Mouse (Mus musculus): ENCODE measurements at regions not wholly inside any gene's neighbourhood (a gene's known extent, or its start where the extent isn't known, plus 50 kb on each side); places are given as distances from the start of the nearest gene placed in this dataset.

DNA sequence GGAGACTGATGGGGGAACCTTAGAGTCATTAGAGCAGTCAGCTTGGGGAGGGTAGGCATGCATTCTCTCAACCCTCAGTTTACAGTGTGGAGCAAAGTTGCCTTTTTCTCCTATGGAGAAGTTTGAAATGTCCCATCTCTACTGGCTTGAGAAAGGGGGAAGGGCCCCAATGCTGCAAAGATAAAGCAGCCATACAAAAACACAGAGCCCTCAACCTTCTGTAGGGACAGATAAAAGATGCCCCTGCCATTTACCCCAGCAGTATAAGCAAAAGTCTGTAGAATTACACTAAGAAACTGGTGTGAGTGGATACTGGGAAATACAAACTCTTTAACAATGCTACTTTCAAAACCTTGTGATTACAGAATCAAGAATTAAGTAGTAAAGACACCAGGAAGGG, 71.9 kb upstream of the Tmem215 start:
- H3K4me3 ChIP-seq (ENCODE audit: low read depth, low read length) = no peak overlapping the region
- H3K9me3 ChIP-seq (replicated peaks) = no peaks in the 10 kb centered on the region
- no peak for ATAC-seq (ENCODE audit: extremely low read depth, insufficient number of reproducible peaks, low FRiP score, poor library complexity, severe bottlenecking)
- H3K36me3 ChIP-seq (replicated peaks) = no peaks in the 10 kb centered on the region
- DNase-seq (ENCODE audit: low spot score) = no peak
- TF ChIP-seq GATA1 (IDR thresholded peaks at IDR 0.05; ENCODE audit: borderline replicate concordance, low read length) = no peak
- no peak for TF ChIP-seq GATA2 (IDR thresholded peaks at IDR 0.05; ENCODE audit: borderline replicate concordance, low read depth, low read length)
- TF ChIP-seq TAL1 (conservative IDR thresholded peaks at IDR 0.05; ENCODE audit: low read depth, low read length) = no peak
- no peak for TF ChIP-seq CTCF (IDR thresholded peaks at IDR 0.05; ENCODE audit: low read depth, low read length)
- no peak for TF ChIP-seq POLR2AphosphoS5 (IDR thresholded peaks at IDR 0.05; ENCODE audit: insufficient replicate concordance, low read depth, low read length)
- no peaks in the 10 kb centered on the region for H3K4me1 ChIP-seq (ENCODE audit: insufficient read depth, low read depth, low read length)
- H3K27me3 ChIP-seq (ENCODE audit: insufficient read depth, low read length) = no peaks in the 10 kb centered on the region

- Histone ChIP-seq H3K4me3 (ENCODE audit: low read depth, low read length) (no peak overlapping the region), H3K36me3 (replicated peaks) (no peaks in the 10 kb centered on the region), H3K27me3 (ENCODE audit: insufficient read depth, low read length) (peaks cover 1% of the 10 kb centered on the region; the same call in 1 of the 2 replicates), H3K9me3 (replicated peaks) (no peaks in the 10 kb centered on the region), H3K4me1 (ENCODE audit: insufficient read depth, low read depth, low read length) (no peaks in the 10 kb centered on the region)
- no peak for ATAC-seq (ENCODE audit: extremely low read depth, insufficient number of reproducible peaks, low FRiP score, poor library complexity, severe bottlenecking)
- DNase-seq (ENCODE audit: low spot score) = no peak
- TF ChIP-seq CTCF (IDR thresholded peaks at IDR 0.05; ENCODE audit: low read depth, low read length) (no peak), POLR2AphosphoS5 (IDR thresholded peaks at IDR 0.05; ENCODE audit: insufficient replicate concordance, low read depth, low read length) (no peak), GATA1 (IDR thresholded peaks at IDR 0.05; ENCODE audit: borderline replicate concordance, low read length) (no peak), GATA2 (IDR thresholded peaks at IDR 0.05; ENCODE audit: borderline replicate concordance, low read depth, low read length) (no peak), TAL1 (conservative IDR thresholded peaks at IDR 0.05; ENCODE audit: low read depth, low read length) (no peak)
Measured at GRCm38 (mm10) chr4:40390183-40390582, 81.8 kb upstream of the Tmem215 start.

DNA sequence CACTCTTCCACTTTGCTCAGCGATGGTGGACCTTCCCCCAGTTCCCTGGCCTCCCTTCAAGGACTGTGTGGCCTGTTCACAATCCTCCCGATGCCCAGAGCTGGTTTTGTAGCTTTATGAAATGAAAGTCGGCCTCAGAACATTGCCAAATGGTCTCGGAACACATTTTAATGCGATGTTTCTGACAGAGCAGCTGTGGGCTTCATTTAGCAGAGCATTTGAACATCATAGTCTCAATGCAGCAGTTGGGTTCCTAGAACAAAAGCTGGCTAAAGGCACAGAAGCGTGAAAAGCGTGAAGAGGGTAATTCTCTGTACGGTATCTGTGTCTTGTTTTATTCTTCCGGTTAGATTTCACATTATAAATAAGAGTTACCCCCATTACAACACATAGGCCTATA, 86.7 kb upstream of the Tmem215 start:
- no peak for TF ChIP-seq TAL1 (conservative IDR thresholded peaks at IDR 0.05; ENCODE audit: low read depth, low read length)
- TF ChIP-seq POLR2AphosphoS5 (IDR thresholded peaks at IDR 0.05; ENCODE audit: insufficient replicate concordance, low read depth, low read length) = no peak
- no peak for TF ChIP-seq GATA2 (IDR thresholded peaks at IDR 0.05; ENCODE audit: borderline replicate concordance, low read depth, low read length)
- TF ChIP-seq CTCF (IDR thresholded peaks at IDR 0.05; ENCODE audit: low read depth, low read length) = no peak
- TF ChIP-seq GATA1 (IDR thresholded peaks at IDR 0.05; ENCODE audit: borderline replicate concordance, low read length) = no peak
- H3K4me3 ChIP-seq (ENCODE audit: low read depth, low read length) = no peak overlapping the region
- H3K4me1 ChIP-seq (ENCODE audit: insufficient read depth, low read depth, low read length) = no peaks in the 10 kb centered on the region
- DNase-seq (ENCODE audit: low spot score) = no peak
- no peaks in the 10 kb centered on the region for H3K9me3 ChIP-seq (replicated peaks)
- no peak for ATAC-seq (ENCODE audit: extremely low read depth, insufficient number of reproducible peaks, low FRiP score, poor library complexity, severe bottlenecking)
- peaks cover 2% of the 10 kb centered on the region; the same call in 1 of the 2 replicates for H3K27me3 ChIP-seq (ENCODE audit: insufficient read depth, low read length)
- H3K36me3 ChIP-seq (replicated peaks) = no peaks in the 10 kb centered on the region

- Histone ChIP-seq H3K9me3 (replicated peaks) (no peaks in the 10 kb centered on the region), H3K4me3 (ENCODE audit: low read depth, low read length) (no peak overlapping the region), H3K4me1 (ENCODE audit: insufficient read depth, low read depth, low read length) (no peaks in the 10 kb centered on the region), H3K27me3 (ENCODE audit: insufficient read depth, low read length) (peaks cover 2% of the 10 kb centered on the region; the same call in 1 of the 2 replicates), H3K36me3 (replicated peaks) (no peaks in the 10 kb centered on the region)
- TF ChIP-seq POLR2AphosphoS5 (IDR thresholded peaks at IDR 0.05; ENCODE audit: insufficient replicate concordance, low read depth, low read length) (no peak), CTCF (IDR thresholded peaks at IDR 0.05; ENCODE audit: low read depth, low read length) (no peak), TAL1 (conservative IDR thresholded peaks at IDR 0.05; ENCODE audit: low read depth, low read length) (no peak), GATA1 (IDR thresholded peaks at IDR 0.05; ENCODE audit: borderline replicate concordance, low read length) (no peak), GATA2 (IDR thresholded peaks at IDR 0.05; ENCODE audit: borderline replicate concordance, low read depth, low read length) (no peak)
- DNase-seq (ENCODE audit: low spot score) (no peak), ATAC-seq (ENCODE audit: extremely low read depth, insufficient number of reproducible peaks, low FRiP score, poor library complexity, severe bottlenecking) (no peak)
Measured at GRCm38 (mm10) chr4:40384704-40385103, 87.3 kb upstream of the Tmem215 start.

- H3K4me3 ChIP-seq (ENCODE audit: low read depth, low read length) = no peak overlapping the region
- ATAC-seq (ENCODE audit: extremely low read depth, insufficient number of reproducible peaks, low FRiP score, poor library complexity, severe bottlenecking) (no peak), DNase-seq (ENCODE audit: low spot score) (no peak)
- H3K36me3 ChIP-seq (replicated peaks) = no peaks in the 10 kb centered on the region
- 0 out of 2 replicates have a peak, but pooled peaks cover 16% of the 10 kb centered on the region for H3K27me3 ChIP-seq (ENCODE audit: insufficient read depth, low read length)
- no peak for TF ChIP-seq POLR2AphosphoS5 (IDR thresholded peaks at IDR 0.05; ENCODE audit: insufficient replicate concordance, low read depth, low read length)
- no peak for TF ChIP-seq GATA2 (IDR thresholded peaks at IDR 0.05; ENCODE audit: borderline replicate concordance, low read depth, low read length)
- TF ChIP-seq CTCF (IDR thresholded peaks at IDR 0.05; ENCODE audit: low read depth, low read length) = no peak
- no peak for TF ChIP-seq TAL1 (conservative IDR thresholded peaks at IDR 0.05; ENCODE audit: low read depth, low read length)
- no peak for TF ChIP-seq GATA1 (IDR thresholded peaks at IDR 0.05; ENCODE audit: borderline replicate concordance, low read length)
- no peaks in the 10 kb centered on the region for H3K4me1 ChIP-seq (ENCODE audit: insufficient read depth, low read depth, low read length)
- no peaks in the 10 kb centered on the region for H3K9me3 ChIP-seq (replicated peaks)
Measured at GRCm38 (mm10) chr4:40380309-40380708, 91.7 kb upstream of the Tmem215 start.

GRCm38 (mm10) chr4:40375439-40376154, 96.4 kb upstream of the Ndufb6 start:
- Histone ChIP-seq H3K4me3 (ENCODE audit: low read depth, low read length) (no peak overlapping the region), H3K36me3 (replicated peaks) (no peaks in the 10 kb centered on the region), H3K27me3 (ENCODE audit: insufficient read depth, low read length) (peaks cover 19% of the 10 kb centered on the region; the same call in 1 of the 2 replicates), H3K9me3 (replicated peaks) (no peaks in the 10 kb centered on the region), H3K4me1 (ENCODE audit: insufficient read depth, low read depth, low read length) (no peaks in the 10 kb centered on the region)
- ATAC-seq (ENCODE audit: extremely low read depth, insufficient number of reproducible peaks, low FRiP score, poor library complexity, severe bottlenecking) (no peak), DNase-seq (ENCODE audit: low spot score) (no peak)
- no peak for TF ChIP-seq TAL1 (conservative IDR thresholded peaks at IDR 0.05; ENCODE audit: low read depth, low read length)
- TF ChIP-seq CTCF (IDR thresholded peaks at IDR 0.05; ENCODE audit: low read depth, low read length) = no peak
- no peak for TF ChIP-seq GATA2 (IDR thresholded peaks at IDR 0.05; ENCODE audit: borderline replicate concordance, low read depth, low read length)
- no peak for TF ChIP-seq POLR2AphosphoS5 (IDR thresholded peaks at IDR 0.05; ENCODE audit: insufficient replicate concordance, low read depth, low read length)
- no peak for TF ChIP-seq GATA1 (IDR thresholded peaks at IDR 0.05; ENCODE audit: borderline replicate concordance, low read length)

Measured in G1E (cell line).